Mouse (Mus musculus): ENCODE measurements at regions not wholly inside any gene's neighbourhood (a gene's known extent, or its start where the extent isn't known, plus 50 kb on each side); places are given as distances from the start of the nearest gene placed in this dataset.

DNA sequence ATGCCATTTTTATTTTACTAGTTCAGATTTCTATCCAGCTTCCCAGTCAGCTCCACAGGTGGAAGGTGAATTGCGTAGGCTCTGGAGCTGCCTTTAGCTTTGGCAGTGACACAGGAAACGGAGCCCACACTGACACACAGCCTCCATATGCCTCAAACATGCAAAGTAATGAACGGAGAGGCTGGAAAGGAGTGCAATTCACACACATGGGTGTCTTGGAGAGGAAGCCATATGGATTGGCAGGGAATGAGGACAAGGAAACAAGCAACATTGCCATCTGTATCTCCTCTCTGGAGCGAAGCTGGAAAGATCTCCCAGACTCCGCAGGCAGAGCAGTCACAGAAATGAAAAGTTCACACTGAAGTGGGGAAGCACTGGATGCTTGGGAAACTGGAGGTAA lies 201.6 kb upstream of the 4930452B06Rik start:
- DNase-seq (ENCODE audit: low spot score), result no peak

DNA sequence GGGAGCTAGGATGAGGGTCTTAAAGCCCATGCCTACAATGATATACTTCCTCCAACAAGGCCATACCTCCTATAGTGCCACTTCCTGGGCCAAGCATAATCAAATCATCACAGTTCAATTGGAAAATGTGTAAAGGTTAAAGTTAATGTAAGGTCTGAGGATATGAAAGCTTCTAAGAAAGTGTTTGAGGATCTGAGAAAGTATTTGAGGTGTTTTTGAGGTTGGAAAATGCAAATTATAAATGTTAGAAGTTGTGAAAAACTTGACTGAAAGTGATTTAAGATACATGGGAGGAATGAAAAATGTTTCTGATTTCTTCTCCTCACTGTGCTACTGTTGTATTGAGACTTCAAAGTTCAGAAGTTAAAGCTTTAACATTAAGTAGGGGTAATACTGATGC lies 185.5 kb upstream of the 4930452B06Rik start:
- DNase-seq (ENCODE audit: low spot score), result no peak

DNA sequence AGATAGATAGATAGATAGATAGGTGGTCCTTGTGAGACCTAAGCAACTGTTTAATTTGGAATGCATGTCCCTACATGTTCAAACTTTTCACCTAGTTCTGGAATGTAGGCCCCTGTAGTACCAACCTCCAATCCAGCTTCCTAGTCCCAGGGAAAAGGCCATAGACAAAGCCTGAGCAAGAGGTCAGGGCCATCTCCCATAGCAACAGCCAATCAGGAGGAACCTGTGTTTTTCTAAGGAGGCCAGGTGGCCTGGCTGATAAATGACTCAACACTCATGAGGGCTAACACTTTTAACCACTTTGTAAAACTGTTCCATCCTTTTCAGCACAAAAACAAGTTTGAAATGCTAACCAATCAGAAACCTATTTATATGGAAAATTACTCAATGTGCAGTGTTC lies 184.2 kb upstream of the 4930452B06Rik start:
- DNase-seq (ENCODE audit: low spot score), result no peak

DNA sequence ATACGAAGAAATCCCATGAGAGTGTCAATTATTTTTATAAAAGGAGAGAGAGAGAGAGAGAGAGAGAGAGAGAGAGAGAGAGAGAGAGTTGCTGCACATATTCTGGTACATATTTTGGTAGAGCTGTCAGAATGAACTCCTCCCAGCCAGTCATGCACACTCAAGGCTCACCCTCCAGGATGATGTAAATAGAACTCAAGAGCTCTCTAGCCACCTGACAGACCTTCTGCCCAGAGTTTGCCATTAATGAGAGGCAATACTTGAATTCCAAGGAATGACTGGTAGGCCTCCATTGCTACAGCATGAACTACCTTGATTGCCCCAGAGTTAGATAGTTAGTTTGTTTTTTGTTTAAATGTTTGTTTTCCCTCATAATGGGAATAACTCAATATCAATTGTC lies 167.5 kb upstream of the 4930452B06Rik start:
- no peak for DNase-seq (ENCODE audit: low spot score)

DNA sequence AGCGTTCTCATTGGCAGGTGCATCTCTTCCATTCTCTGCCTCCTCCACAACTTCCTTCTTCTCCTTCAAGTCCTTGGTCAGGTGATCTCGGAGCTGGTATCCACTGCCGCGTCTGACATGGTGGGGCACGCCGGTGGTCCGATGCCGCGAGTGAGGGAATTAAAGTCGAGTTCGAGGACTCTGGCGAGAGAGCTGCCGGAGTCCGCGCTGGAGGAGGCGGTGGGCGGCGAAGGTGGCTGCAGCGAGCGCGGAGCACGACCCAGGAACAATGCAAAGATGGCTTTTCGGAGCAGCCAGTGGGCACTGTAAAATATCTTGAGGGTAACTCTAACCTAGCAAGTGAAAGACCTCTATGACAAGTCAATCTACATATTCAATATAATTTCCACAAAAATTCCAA lies 134.2 kb upstream of the 4930452B06Rik start:
- peak; percentile 0 for DNase-seq (ENCODE audit: low spot score)

DNA sequence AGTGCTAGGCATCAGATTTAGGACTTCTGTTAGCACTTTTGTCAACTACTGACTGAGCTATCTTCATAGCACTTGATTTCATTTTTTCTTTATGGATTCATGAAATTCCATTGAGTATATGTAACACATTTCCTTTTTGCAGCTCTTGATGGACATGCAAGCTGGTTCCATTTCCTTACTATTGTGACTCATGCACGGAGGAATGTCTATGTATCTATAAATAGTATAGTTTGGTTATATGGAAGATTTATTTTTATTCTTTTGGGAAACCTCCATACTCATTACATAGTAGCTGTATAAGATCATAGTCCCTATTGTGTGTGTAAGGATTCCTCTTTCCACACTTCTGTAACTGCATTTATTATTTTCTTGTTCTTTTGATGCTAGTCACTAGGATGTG lies 123.3 kb upstream of the 4930452B06Rik start:
- no peak for DNase-seq (ENCODE audit: low spot score)

DNA sequence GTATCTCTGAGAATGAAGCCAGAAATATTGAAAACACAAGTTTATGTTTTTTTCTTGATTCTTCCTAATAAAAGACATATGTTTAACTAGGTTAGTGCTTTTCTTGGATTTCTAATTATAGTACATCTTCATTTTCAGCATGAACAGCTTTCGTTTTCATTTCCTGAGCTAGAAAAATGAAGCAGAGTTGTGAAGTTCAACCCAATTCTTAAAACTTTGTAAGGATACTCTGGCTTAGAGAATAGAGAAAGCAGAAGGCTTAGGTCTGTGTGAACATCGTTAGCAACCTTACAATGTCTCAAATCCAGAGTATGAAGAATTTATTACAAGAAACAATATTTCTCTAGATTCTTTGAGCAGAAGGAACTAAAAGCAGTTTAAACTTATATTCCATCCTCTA lies 94.5 kb upstream of the 4930452B06Rik start:
- no peak for DNase-seq (ENCODE audit: low spot score)

DNA sequence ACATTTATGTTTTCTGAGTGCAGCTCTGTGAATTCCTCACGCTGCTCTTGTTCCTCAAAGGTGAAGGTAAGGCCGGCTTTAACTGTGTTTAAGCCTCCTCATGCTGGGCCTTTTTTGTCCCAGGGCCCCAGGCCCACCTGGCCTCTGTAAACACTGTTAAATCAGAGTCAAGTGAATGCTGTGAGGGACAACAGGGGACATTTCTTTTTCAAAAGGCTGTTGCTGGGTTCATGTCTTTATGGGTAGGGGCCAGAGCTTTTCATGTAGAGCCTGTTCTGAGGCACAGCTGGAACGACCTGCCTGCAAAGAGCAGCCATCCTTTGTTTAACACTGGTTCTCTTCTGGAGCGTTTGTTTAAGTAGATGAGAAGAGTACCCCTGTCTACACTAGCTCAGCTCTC lies 70.8 kb upstream of the 4930452B06Rik start:
- no peak for DNase-seq (ENCODE audit: low spot score)

DNA sequence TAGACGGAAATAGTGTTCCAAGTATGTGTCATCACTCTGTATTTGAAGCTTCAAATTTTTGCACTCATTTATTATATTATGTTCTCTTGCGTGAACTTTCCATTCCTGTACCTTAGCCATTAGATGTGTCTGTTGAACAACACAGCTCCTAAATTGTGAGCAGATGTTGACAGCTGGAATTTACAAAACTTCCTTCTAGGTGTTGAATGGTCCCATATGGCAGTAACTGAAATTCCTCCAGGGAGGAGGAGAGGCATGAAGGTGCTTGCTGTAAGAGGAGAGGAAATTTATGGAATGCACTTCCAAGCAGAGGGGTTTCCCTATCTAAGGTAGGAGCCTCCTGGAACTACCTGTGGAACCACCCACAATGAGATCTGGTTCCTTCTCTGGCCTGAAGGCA lies 67.2 kb upstream of the 4930452B06Rik start:
- DNase-seq (ENCODE audit: low spot score), result no peak

DNA sequence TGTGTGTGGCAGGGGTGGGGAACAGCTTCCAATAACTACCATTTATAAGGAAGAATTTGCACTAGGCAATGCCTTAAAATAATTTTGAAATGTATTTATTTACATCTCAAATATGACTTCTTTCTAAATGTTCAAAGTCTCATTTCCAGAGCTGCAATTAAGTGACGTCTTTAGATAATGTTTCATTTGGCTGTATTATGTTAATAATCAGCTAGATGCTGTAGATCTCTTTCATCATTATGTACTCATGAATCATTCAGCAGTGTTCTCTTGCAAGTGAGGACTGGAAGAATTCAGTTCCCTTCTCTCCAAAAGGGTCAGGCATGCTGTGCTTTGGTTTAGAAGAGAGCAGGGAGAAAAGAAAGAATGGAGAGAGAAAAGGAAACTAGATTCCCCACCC lies 61.3 kb upstream of the 4930452B06Rik start:
- no peak for DNase-seq (ENCODE audit: low spot score)
